Mouse (Mus musculus): ENCODE data around the gene Pla2g6. TPM values are rescaled to one million over a fixed set of nuclear protein-coding genes. Genes with fewer than 3 reads are reported as not detected.

Pla2g6 gene
- polyA plus RNA-seq, 1 experiment = 24.6 TPM

- no peak for TF ChIP-seq POLR2A (IDR thresholded peaks at IDR 0.05; ENCODE audit: low read depth, low read length)
- no peak for TF ChIP-seq CTCF (conservative IDR thresholded peaks at IDR 0.05; ENCODE audit: insufficient read depth, insufficient read length, low read depth, low read length)
- H3K4me3 ChIP-seq (ENCODE audit: insufficient read depth, low read depth, low read length) = no peak overlapping the region
- H3K27ac ChIP-seq (ENCODE audit: insufficient read depth, low read depth, low read length) = no peak overlapping the region
- no peaks in the 10 kb centered on the region for H3K36me3 ChIP-seq (ENCODE audit: control insufficient read depth, insufficient read depth, low read length)
- no peak for DNase-seq
- no peaks in the 10 kb centered on the region for H3K27me3 ChIP-seq (replicated peaks; ENCODE audit: control insufficient read depth, insufficient read depth, low read length)
- 83% methylated on average over 4 of the region's 5 CpGs for WGBS
- H3K4me1 ChIP-seq (ENCODE audit: control insufficient read depth, insufficient read depth, low read length) = no peaks in the 10 kb centered on the region
These were observed 23.4 kb downstream of the Pla2g6 start for GRCm38 (mm10) chr15:79304832-79305231.

- Histone ChIP-seq H3K4me3 (ENCODE audit: insufficient read depth, low read depth, low read length) (no peak overlapping the region), H3K36me3 (ENCODE audit: control insufficient read depth, insufficient read depth, low read length) (no peaks in the 10 kb centered on the region), H3K27ac (ENCODE audit: insufficient read depth, low read depth, low read length) (no peak overlapping the region), H3K27me3 (replicated peaks; ENCODE audit: control insufficient read depth, insufficient read depth, low read length) (no peaks in the 10 kb centered on the region), H3K4me1 (ENCODE audit: control insufficient read depth, insufficient read depth, low read length) (no peaks in the 10 kb centered on the region)
- no peak for TF ChIP-seq CTCF (conservative IDR thresholded peaks at IDR 0.05; ENCODE audit: insufficient read depth, insufficient read length, low read depth, low read length)
- no peak for TF ChIP-seq POLR2A (IDR thresholded peaks at IDR 0.05; ENCODE audit: low read depth, low read length)
- 89% methylated on average over 8 of the region's 8 CpGs for WGBS
- no peak for DNase-seq
These were observed 24.5 kb downstream of the Pla2g6 start for GRCm38 (mm10) chr15:79303725-79304124.

GRCm38 (mm10) chr15:79299563-79300155 lies 28.5 kb downstream of the Pla2g6 start:
- Histone ChIP-seq H3K4me1 (ENCODE audit: control insufficient read depth, insufficient read depth, low read length) (no peaks in the 10 kb centered on the region), H3K27ac (ENCODE audit: insufficient read depth, low read depth, low read length) (no peak overlapping the region), H3K27me3 (replicated peaks; ENCODE audit: control insufficient read depth, insufficient read depth, low read length) (no peaks in the 10 kb centered on the region), H3K4me3 (ENCODE audit: insufficient read depth, low read depth, low read length) (no peak overlapping the region), H3K36me3 (ENCODE audit: control insufficient read depth, insufficient read depth, low read length) (no peaks in the 10 kb centered on the region)
- TF ChIP-seq CTCF (conservative IDR thresholded peaks at IDR 0.05; ENCODE audit: insufficient read depth, insufficient read length, low read depth, low read length) (no peak), POLR2A (IDR thresholded peaks at IDR 0.05; ENCODE audit: low read depth, low read length) (no peak)
- DNase-seq = peak; percentile 12
- 86% methylated on average over 2 of the region's 2 CpGs for WGBS

GRCm38 (mm10) chr15:79298553-79298952 lies 29.6 kb downstream of the Pla2g6 start:
- no peak for DNase-seq
- 91% methylated on average over 6 of the region's 6 CpGs for WGBS
- no peak overlapping the region for H3K27ac ChIP-seq (ENCODE audit: insufficient read depth, low read depth, low read length)
- H3K4me3 ChIP-seq (ENCODE audit: insufficient read depth, low read depth, low read length) = no peak overlapping the region
- no peaks in the 10 kb centered on the region for H3K36me3 ChIP-seq (ENCODE audit: control insufficient read depth, insufficient read depth, low read length)
- no peaks in the 10 kb centered on the region for H3K27me3 ChIP-seq (replicated peaks; ENCODE audit: control insufficient read depth, insufficient read depth, low read length)
- no peak for TF ChIP-seq POLR2A (IDR thresholded peaks at IDR 0.05; ENCODE audit: low read depth, low read length)
- no peak for TF ChIP-seq CTCF (conservative IDR thresholded peaks at IDR 0.05; ENCODE audit: insufficient read depth, insufficient read length, low read depth, low read length)
- no peaks in the 10 kb centered on the region for H3K4me1 ChIP-seq (ENCODE audit: control insufficient read depth, insufficient read depth, low read length)

- WGBS = 88% methylated on average over 9 of the region's 9 CpGs
- Histone ChIP-seq H3K4me1 (ENCODE audit: control insufficient read depth, insufficient read depth, low read length) (no peaks in the 10 kb centered on the region), H3K4me3 (ENCODE audit: insufficient read depth, low read depth, low read length) (no peak overlapping the region), H3K27ac (ENCODE audit: insufficient read depth, low read depth, low read length) (no peak overlapping the region), H3K36me3 (ENCODE audit: control insufficient read depth, insufficient read depth, low read length) (no peaks in the 10 kb centered on the region), H3K27me3 (replicated peaks; ENCODE audit: control insufficient read depth, insufficient read depth, low read length) (no peaks in the 10 kb centered on the region)
- DNase-seq = no peak
- TF ChIP-seq POLR2A (IDR thresholded peaks at IDR 0.05; ENCODE audit: low read depth, low read length) (no peak), CTCF (conservative IDR thresholded peaks at IDR 0.05; ENCODE audit: insufficient read depth, insufficient read length, low read depth, low read length) (no peak)
These were observed 35.4 kb downstream of the Pla2g6 start for GRCm38 (mm10) chr15:79292779-79293178.

GRCm38 (mm10) chr15:79290340-79290739 lies 37.9 kb downstream of the Pla2g6 start:
- H3K4me3 ChIP-seq (ENCODE audit: insufficient read depth, low read depth, low read length) = no peak overlapping the region
- peaks cover 15% of the 10 kb centered on the region for H3K4me1 ChIP-seq (ENCODE audit: control insufficient read depth, insufficient read depth, low read length)
- TF ChIP-seq CTCF (conservative IDR thresholded peaks at IDR 0.05; ENCODE audit: insufficient read depth, insufficient read length, low read depth, low read length) (no peak; the same call in 1 of the 2 replicates), POLR2A (IDR thresholded peaks at IDR 0.05; ENCODE audit: low read depth, low read length) (no peak)
- no peak for DNase-seq
- no peaks in the 10 kb centered on the region for H3K36me3 ChIP-seq (ENCODE audit: control insufficient read depth, insufficient read depth, low read length)
- H3K27ac ChIP-seq (ENCODE audit: insufficient read depth, low read depth, low read length) = no peak overlapping the region
- no peaks in the 10 kb centered on the region for H3K27me3 ChIP-seq (replicated peaks; ENCODE audit: control insufficient read depth, insufficient read depth, low read length)
- 90% methylated on average over 3 of the region's 3 CpGs for WGBS

GRCm38 (mm10) chr15:79289441-79289840 lies 38.7 kb downstream of the Pla2g6 start:
- Histone ChIP-seq H3K27ac (ENCODE audit: insufficient read depth, low read depth, low read length) (no peak overlapping the region), H3K27me3 (replicated peaks; ENCODE audit: control insufficient read depth, insufficient read depth, low read length) (no peaks in the 10 kb centered on the region), H3K4me1 (ENCODE audit: control insufficient read depth, insufficient read depth, low read length) (peaks cover 19% of the 10 kb centered on the region), H3K4me3 (ENCODE audit: insufficient read depth, low read depth, low read length) (no peak overlapping the region), H3K36me3 (ENCODE audit: control insufficient read depth, insufficient read depth, low read length) (no peaks in the 10 kb centered on the region)
- TF ChIP-seq POLR2A (IDR thresholded peaks at IDR 0.05; ENCODE audit: low read depth, low read length) = no peak
- TF ChIP-seq CTCF (conservative IDR thresholded peaks at IDR 0.05; ENCODE audit: insufficient read depth, insufficient read length, low read depth, low read length) = no peak
- WGBS = 77% methylated on average over 12 of the region's 12 CpGs
- no peak for DNase-seq
